10 mouse cellular contexts compared by ENCODE assay signal in the genomic region with DNA sequence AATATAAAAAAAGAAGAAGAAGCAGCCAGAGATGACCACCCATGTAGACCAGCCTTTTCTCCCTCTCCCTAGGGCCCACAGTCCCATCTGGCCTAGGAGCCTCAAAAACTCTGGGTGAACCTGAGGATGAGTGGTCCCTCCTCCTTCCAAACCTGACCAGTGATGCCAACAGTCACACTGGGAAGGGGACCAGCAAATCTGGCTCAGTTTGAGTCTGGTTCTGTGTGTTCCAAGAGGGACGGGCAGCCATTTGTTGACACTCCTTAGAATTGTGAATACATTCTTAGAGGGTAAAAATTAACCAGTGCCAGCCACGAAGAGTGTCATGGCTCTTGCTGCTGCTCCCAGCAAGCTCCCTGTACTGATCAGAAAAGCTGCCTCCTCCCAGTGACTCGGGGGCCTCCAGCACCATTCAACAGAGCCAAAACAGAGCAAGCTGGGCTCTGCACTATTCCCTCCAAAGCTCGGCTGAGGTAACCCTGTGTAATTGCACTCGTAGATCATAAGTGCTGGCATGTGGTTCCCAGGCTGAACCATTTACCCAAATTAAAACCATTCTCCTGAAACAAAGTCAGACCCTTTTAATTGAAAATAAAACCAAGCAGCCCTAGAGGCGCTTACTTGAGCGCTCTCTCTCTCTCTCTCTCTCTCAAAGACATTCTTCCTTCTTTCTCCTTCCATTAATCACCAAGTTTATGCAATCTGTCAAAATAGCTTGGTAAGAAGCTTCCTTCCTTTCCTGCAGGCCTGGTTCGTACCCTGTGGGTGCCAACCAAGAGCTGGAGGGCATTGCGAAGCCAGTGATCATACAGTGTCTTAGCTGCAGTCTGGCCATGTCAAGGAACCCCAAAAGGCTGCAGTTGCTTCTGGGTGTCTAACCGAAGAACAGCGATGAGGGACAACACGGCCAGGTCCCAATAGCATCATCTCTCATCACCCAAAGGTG. TPM values are rescaled to one million over a fixed set of nuclear protein-coding genes. Genes with fewer than 3 reads are reported as not detected.
DNase-seq lines count a peak whose midpoint lies in the region; ATAC-seq lines count a peak whose summit lies in the region.
"Had no signal": no experiment of that assay in that cellular context is flagged by ENCODE, and none has a peak within 500 bp of the region (broad histone marks: within the 10 kb centered on the region; RNA-seq: fewer than 3 reads in every experiment).

No protein-coding gene starts in this region.

- H3K4me1 ChIP-seq in embryonic facial prominence, embryonic 10.5 days = peaks cover 83% of the 10 kb centered on the region
- H3K4me1 ChIP-seq in neural tube, embryonic 13.5 days (replicated peaks) = peaks cover 61% of the 10 kb centered on the region
- peaks cover 50% of the 10 kb centered on the region for H3K4me1 ChIP-seq in heart, embryonic 10.5 days
- peaks cover 4% of the 10 kb centered on the region; the same call in 1 of the 2 replicates for H3K4me1 ChIP-seq in midbrain, embryonic 14.5 days (ENCODE audit: control insufficient read depth, insufficient read depth, low read length)

- H3K27ac ChIP-seq in embryonic facial prominence, embryonic 10.5 days (replicated peaks) = peak overlapping the region; percentile 80
- H3K27ac ChIP-seq in neural tube, embryonic 13.5 days (replicated peaks) = peak overlapping the region; percentile 52; the same call in 1 of the 2 replicates
- no peak overlapping the region for H3K27ac ChIP-seq in heart, embryonic 10.5 days
- H3K27ac ChIP-seq in midbrain, embryonic 14.5 days (replicated peaks; ENCODE audit: low read depth, low read length) = no peak overlapping the region

- no peak overlapping the region for H3K4me3 ChIP-seq in embryonic facial prominence, embryonic 10.5 days
- no peak overlapping the region for H3K4me3 ChIP-seq in neural tube, embryonic 13.5 days
- no peak overlapping the region for H3K4me3 ChIP-seq in heart, embryonic 10.5 days
- H3K4me3 ChIP-seq in midbrain, embryonic 14.5 days (replicated peaks; ENCODE audit: low read depth, low read length) = no peak overlapping the region
- H3K4me3 ChIP-seq: megakaryocyte, embryonic 14.5 days had no signal

- H3K27me3 ChIP-seq in embryonic facial prominence, embryonic 10.5 days (replicated peaks; ENCODE audit: low read depth, poor library complexity, severe bottlenecking) = no peaks in the 10 kb centered on the region
- H3K27me3 ChIP-seq in neural tube, embryonic 13.5 days = no peaks in the 10 kb centered on the region; the same call in 1 of the 2 replicates
- no peaks in the 10 kb centered on the region; the same call in 1 of the 2 replicates for H3K27me3 ChIP-seq in heart, embryonic 10.5 days (ENCODE audit: insufficient read depth, poor library complexity, severe bottlenecking)
- no peaks in the 10 kb centered on the region for H3K27me3 ChIP-seq in midbrain, embryonic 14.5 days (ENCODE audit: control insufficient read depth, insufficient read depth, low read length)

- 58% methylated on average over 12 of the region's 12 CpGs for WGBS in embryonic facial prominence, embryonic 10.5 days
- 61% methylated on average over 12 of the region's 12 CpGs for WGBS in neural tube, embryonic 13.5 days
- WGBS in heart, embryonic 10.5 days = 74% methylated on average over 12 of the region's 12 CpGs
- WGBS in midbrain, embryonic 14.5 days = 89% methylated on average over 12 of the region's 12 CpGs

- H3K9ac ChIP-seq in neural tube, embryonic 13.5 days = 0 out of 2 replicates have a peak overlapping the region, but pooled peaks have one; percentile 26
- H3K9ac ChIP-seq in midbrain, embryonic 14.5 days (replicated peaks; ENCODE audit: low read length) = no peak overlapping the region

- ATAC-seq in neural tube, embryonic 13.5 days (ENCODE audit: low read depth) = 0 out of 2 replicates have a peak, but pooled peaks have one; percentile 29
- no peak for ATAC-seq in midbrain, embryonic 14.5 days (ENCODE audit: low FRiP score, low TSS enrichment)

- peak; percentile 24 for DNase-seq in left cerebral cortex, postnatal 4 days
- DNase-seq in left cerebral cortex, postnatal 25 days (ENCODE audit: low spot score in 2 of 2) = no peak
- DNase-seq in embryonic facial prominence, embryonic 10.5 days (ENCODE audit: low spot score) = peak; percentile 71
- peak; percentile 60 for DNase-seq in kidney, adult 9 months
- no peak for DNase-seq in gastrocnemius, postnatal 4 days (ENCODE audit: low spot score in 2 of 2)
- DNase-seq in heart, embryonic 10.5 days (ENCODE audit: low spot score) = no peak
- DNase-seq in midbrain, embryonic 14.5 days = no peak
- DNase-seq: thymus, postnatal 36 days had no signal

- intact Hi-C loops in left cerebral cortex, postnatal 4 days (cut with DNase I) = no loop called here
- intact Hi-C loops in left cerebral cortex, postnatal 25 days (cut with DNase I) = no loop called here

- peaks cover 6% of the 10 kb centered on the region; the same call in 1 of the 2 replicates for H3K9me3 ChIP-seq in embryonic facial prominence, embryonic 10.5 days
- H3K9me3 ChIP-seq in neural tube, embryonic 13.5 days = no peaks in the 10 kb centered on the region
- H3K9me3 ChIP-seq in heart, embryonic 10.5 days = no peaks in the 10 kb centered on the region
- no peaks in the 10 kb centered on the region for H3K9me3 ChIP-seq in midbrain, embryonic 14.5 days (ENCODE audit: control insufficient read depth, low read length)

- no peak overlapping the region for H3K4me2 ChIP-seq in neural tube, embryonic 13.5 days
- H3K4me2 ChIP-seq in midbrain, embryonic 14.5 days (ENCODE audit: low read length) = no peak overlapping the region

- H3K36me3 ChIP-seq in embryonic facial prominence, embryonic 10.5 days (replicated peaks) = peaks cover 3% of the 10 kb centered on the region; the same call in 1 of the 2 replicates
- no peaks in the 10 kb centered on the region for H3K36me3 ChIP-seq in neural tube, embryonic 13.5 days
- H3K36me3 ChIP-seq in heart, embryonic 10.5 days = 0 out of 2 replicates have a peak, but pooled peaks cover 7% of the 10 kb centered on the region
- H3K36me3 ChIP-seq in midbrain, embryonic 14.5 days (ENCODE audit: control insufficient read depth, insufficient read depth, low read length) = no peaks in the 10 kb centered on the region

RNA-seq across cellular contexts. Expression of a gene that starts 7.6 kb away (rescaled TPM):
- total RNA-seq in left cerebral cortex, postnatal 4 days (2021) = 10 to 100 TPM; 19.5 to 21.4 TPM
- total RNA-seq in left cerebral cortex, postnatal 25 days (2021) = 10 to 100 TPM; 34.9 to 38.3 TPM
- 20.2 and 23.4 TPM in 2 replicates for polyA plus RNA-seq in embryonic facial prominence, embryonic 10.5 days (2016; fragmentation: Nextera tagmentation; extraction: Ambion mirVana)
- polyA plus RNA-seq in neural tube, embryonic 13.5 days (2015; fragmentation: Nextera tagmentation; extraction: Ambion mirVana) = 7.9 TPM in 2 replicates
- 10 to 100 TPM; 29.6 to 30.6 TPM for total RNA-seq in gastrocnemius, postnatal 4 days (2021)
- polyA plus RNA-seq in heart, embryonic 10.5 days (2016; fragmentation: Nextera tagmentation; extraction: Ambion mirVana) = 12.7 and 17.0 TPM in 2 replicates
- polyA plus RNA-seq in midbrain, embryonic 14.5 days (2014; fragmentation: Nextera tagmentation; extraction: Ambion mirVana) = 3.8 and 4.4 TPM in 2 replicates

Comparison
In these comparisons a context has a peak if more than half of its experiments do, and no peak if none do; other contexts are left out.
1. DNase-seq: peak in left cerebral cortex, postnatal 4 days (single experiment), embryonic facial prominence, embryonic 10.5 days (single experiment) and kidney, adult 9 months (single experiment); none in left cerebral cortex, postnatal 25 days (0 of 2), gastrocnemius, postnatal 4 days (0 of 2), heart, embryonic 10.5 days (single experiment) and midbrain, embryonic 14.5 days (single experiment).
2. H3K27ac ChIP-seq: peak in embryonic facial prominence, embryonic 10.5 days (single experiment) and neural tube, embryonic 13.5 days (single experiment); none in heart, embryonic 10.5 days (single experiment) and midbrain, embryonic 14.5 days (single experiment).